Mouse (Mus musculus) yolk sac, embryonic 10.5 days (tissue): ENCODE measurements around the gene Lactb.
"Not testable (repeated sequence)": the region's sequence is repeated elsewhere in the genome, so short reads cannot be mapped to it uniquely, and the experiment has no call there.

ENCODE experiments used
- DNase-seq: peaks from one replicate; pipeline ENCODE4 v3.0.0-alpha.2; 2017; ENCODE audit warnings: low spot score

Lactb gene

GRCm38 (mm10) chr9:66920488-66921279, 54.6 kb downstream of the Lactb start:
- DNase-seq: no peak

- DNase-seq: no peak
These were observed 55.3 kb downstream of the Lactb start for GRCm38 (mm10) chr9:66919981-66920380.

GRCm38 (mm10) chr9:66919382-66919971, 55.8 kb downstream of the Lactb start, which contains the start of gene Rab8b:
Rab8b (minus strand) TSS chr9:66919687.
- peak; percentile 98 for DNase-seq

GRCm38 (mm10) chr9:66918672-66919330, 56.5 kb downstream of the Lactb start:
- peak; percentile 25 for DNase-seq

- no peak for DNase-seq
These were observed 57.4 kb downstream of the Lactb start for GRCm38 (mm10) chr9:66917892-66918255.

GRCm38 (mm10) chr9:66917216-66917891, 57.9 kb downstream of the Lactb start:
- DNase-seq: no peak

GRCm38 (mm10) chr9:66915869-66916785, 59.2 kb downstream of the Lactb start:
- no peak for DNase-seq

- DNase-seq: no peak
These were observed 59.9 kb downstream of the Lactb start for GRCm38 (mm10) chr9:66915401-66915800.

- DNase-seq: no peak
These were observed 60.7 kb downstream of the Lactb start for GRCm38 (mm10) chr9:66914540-66914939.

GRCm38 (mm10) chr9:66913254-66913934, 61.9 kb downstream of the Lactb start:
- DNase-seq: not testable (repeated sequence)

GRCm38 (mm10) chr9:66912304-66912703, 63.0 kb downstream of the Lactb start:
- no peak for DNase-seq

GRCm38 (mm10) chr9:66910677-66911076, 64.6 kb downstream of the Lactb start:
- DNase-seq: no peak

GRCm38 (mm10) chr9:66909922-66910321, 65.4 kb downstream of the Lactb start:
- DNase-seq: no peak

GRCm38 (mm10) chr9:66907746-66908397, 67.4 kb downstream of the Lactb start:
- DNase-seq: no peak

GRCm38 (mm10) chr9:66907126-66907525, 68.2 kb downstream of the Lactb start:
- no peak for DNase-seq

- no peak for DNase-seq
These were observed 69.3 kb downstream of the Lactb start for GRCm38 (mm10) chr9:66905990-66906389.
